Mouse (Mus musculus) midbrain, embryonic 15.5 days (tissue): Measurements from ENCODE around the gene Lpar1. TPM values are rescaled to one million over a fixed set of nuclear protein-coding genes. Genes with fewer than 3 reads are reported as not detected.

Experiments used
- ATAC-seq: fragments of 200-750 bp; cut with Nextera tagmentation; replicated peaks from 2 replicates; pipeline ENCODE4 v1.8.0; 2017; ENCODE audit warnings: moderate TSS enrichment
- H3K27ac ChIP-seq: fragments of 300-500 bp; sonication (generic); 2 replicates; pipeline ENCODE4 v1.5.1; 2015; ENCODE audit warnings: mild to moderate bottlenecking, inconsistent platforms
- H3K27me3 ChIP-seq: fragments of 300-500 bp; sonication (generic); replicated peaks from 2 replicates; pipeline ENCODE4 v1.6.1; 2015; ENCODE audit warnings: inconsistent platforms
- H3K36me3 ChIP-seq: fragments of 300-500 bp; sonication (generic); replicated peaks from 2 replicates; pipeline ENCODE4 v1.6.1; 2015; ENCODE audit warnings: inconsistent platforms
- H3K4me1 ChIP-seq: fragments of 300-500 bp; sonication (generic); 2 replicates; pipeline ENCODE4 v1.6.1; 2015; ENCODE audit warnings: inconsistent platforms
- H3K4me2 ChIP-seq: fragments of 300-500 bp; sonication (generic); 2 replicates; pipeline ENCODE4 v1.6.1; 2015; ENCODE audit warnings: inconsistent platforms, mild to moderate bottlenecking, moderate library complexity
- H3K4me3 ChIP-seq: fragments of 300-500 bp; sonication (generic); 2 replicates; pipeline ENCODE4 v1.5.1; 2015; ENCODE audit warnings: mild to moderate bottlenecking, inconsistent platforms
- H3K9ac ChIP-seq: fragments of 300-500 bp; sonication (generic); 2 replicates; pipeline ENCODE4 v1.6.1; 2015; ENCODE audit warnings: mild to moderate bottlenecking, inconsistent platforms
- H3K9me3 ChIP-seq: fragments of 300-500 bp; sonication (generic); 2 replicates; pipeline ENCODE4 v1.6.1; 2016; ENCODE audit warnings: inconsistent platforms
- WGBS: fragments of 180-500 bp; shearing (Covaris S2); methylation state at CpG from one replicate; pipeline ENCODE4 v1.1.7; 2015; ENCODE audit warnings: mixed read lengths; 5-methylcytosine and 5-hydroxymethylcytosine counted together
- polyA plus RNA-seq: library from polyadenylated mRNA; unstranded; fragments of >200 nt; fragmentation: Nextera tagmentation; extraction: Ambion mirVana; gene quantifications from 2 replicates; pipeline ENCODE4 v1.2.1, GENCODE M21; 2015

Gene Lpar1
- polyA plus RNA-seq, 1 experiment from 2014 or later = 27.6 TPM

GRCm38 (mm10) chr4:58519891-58520290 is 33.8 kb downstream of the Lpar1 start:
- no peak overlapping the region for H3K4me2 ChIP-seq
- no peaks in the 10 kb centered on the region; the same call in 1 of the 2 replicates for H3K9me3 ChIP-seq
- ATAC-seq = no peak
- WGBS = 93% methylated on average over 4 of the region's 4 CpGs
- H3K4me1 ChIP-seq = no peaks in the 10 kb centered on the region
- H3K9ac ChIP-seq = no peak overlapping the region
- H3K27me3 ChIP-seq = no peaks in the 10 kb centered on the region
- no peaks in the 10 kb centered on the region for H3K36me3 ChIP-seq
- H3K4me3 ChIP-seq = no peak overlapping the region
- H3K27ac ChIP-seq = no peak overlapping the region

GRCm38 (mm10) chr4:58518215-58518988 is 35.3 kb downstream of the Lpar1 start:
- H3K4me3 ChIP-seq = no peak overlapping the region
- no peaks in the 10 kb centered on the region for H3K36me3 ChIP-seq
- H3K27ac ChIP-seq = no peak overlapping the region
- no peak for ATAC-seq
- WGBS = 47% methylated on average over 9 of the region's 9 CpGs
- no peak overlapping the region for H3K9ac ChIP-seq
- H3K4me1 ChIP-seq = no peaks in the 10 kb centered on the region
- no peaks in the 10 kb centered on the region; the same call in 1 of the 2 replicates for H3K9me3 ChIP-seq
- no peaks in the 10 kb centered on the region for H3K27me3 ChIP-seq
- no peak overlapping the region for H3K4me2 ChIP-seq

- Histone ChIP-seq H3K9me3 (no peaks in the 10 kb centered on the region; the same call in 1 of the 2 replicates), H3K27ac (no peak overlapping the region), H3K4me1 (no peaks in the 10 kb centered on the region), H3K4me2 (no peak overlapping the region), H3K4me3 (no peak overlapping the region), H3K9ac (no peak overlapping the region), H3K27me3 (no peaks in the 10 kb centered on the region), H3K36me3 (no peaks in the 10 kb centered on the region)
- ATAC-seq = no peak
- 83% methylated on average over 3 of the region's 3 CpGs for WGBS
These were observed 36.9 kb downstream of the Lpar1 start for GRCm38 (mm10) chr4:58516810-58517209.

- 81% methylated on average over 5 of the region's 5 CpGs for WGBS
These were observed 37.5 kb downstream of the Lpar1 start for GRCm38 (mm10) chr4:58516221-58516620.

GRCm38 (mm10) chr4:58511554-58511953 is 42.1 kb downstream of the Lpar1 start:
- H3K4me3 ChIP-seq = no peak overlapping the region
- WGBS = 88% methylated on average over 3 of the region's 3 CpGs
- no peak overlapping the region for H3K9ac ChIP-seq
- no peaks in the 10 kb centered on the region for H3K27me3 ChIP-seq
- 0 out of 2 replicates have a peak, but pooled peaks cover 2% of the 10 kb centered on the region for H3K4me1 ChIP-seq
- H3K4me2 ChIP-seq = no peak overlapping the region
- no peaks in the 10 kb centered on the region for H3K9me3 ChIP-seq
- ATAC-seq = no peak
- H3K27ac ChIP-seq = no peak overlapping the region
- H3K36me3 ChIP-seq = no peaks in the 10 kb centered on the region

More at GRCm38 (mm10) chr4:58516221-58516620, 37.5 kb downstream of the Lpar1 start:
- no peaks in the 10 kb centered on the region for H3K4me1 ChIP-seq
- H3K9ac ChIP-seq = no peak overlapping the region
- no peaks in the 10 kb centered on the region; the same call in 1 of the 2 replicates for H3K9me3 ChIP-seq
- no peaks in the 10 kb centered on the region for H3K36me3 ChIP-seq
- H3K4me3 ChIP-seq = no peak overlapping the region
- H3K27ac ChIP-seq = no peak overlapping the region
- no peak for ATAC-seq
- no peak overlapping the region for H3K4me2 ChIP-seq
- H3K27me3 ChIP-seq = no peaks in the 10 kb centered on the region

- Histone ChIP-seq H3K4me3 (no peak overlapping the region), H3K4me1 (0 out of 2 replicates have a peak, but pooled peaks cover 2% of the 10 kb centered on the region), H3K9me3 (no peaks in the 10 kb centered on the region), H3K36me3 (no peaks in the 10 kb centered on the region), H3K4me2 (no peak overlapping the region), H3K27ac (no peak overlapping the region), H3K9ac (no peak overlapping the region), H3K27me3 (no peaks in the 10 kb centered on the region)
- ATAC-seq = no peak
- 62% methylated on average over 7 of the region's 7 CpGs for WGBS
These were observed 44.9 kb downstream of the Lpar1 start for GRCm38 (mm10) chr4:58508833-58509232.

GRCm38 (mm10) chr4:58507536-58507935 is 46.2 kb downstream of the Lpar1 start:
- Histone ChIP-seq H3K27me3 (no peaks in the 10 kb centered on the region), H3K4me3 (no peak overlapping the region), H3K4me1 (0 out of 2 replicates have a peak, but pooled peaks cover 2% of the 10 kb centered on the region), H3K27ac (no peak overlapping the region), H3K36me3 (no peaks in the 10 kb centered on the region), H3K9ac (no peak overlapping the region), H3K4me2 (no peak overlapping the region), H3K9me3 (no peaks in the 10 kb centered on the region)
- no peak for ATAC-seq
- WGBS = 88% methylated on average over 6 of the region's 6 CpGs

- H3K4me3 ChIP-seq = no peak overlapping the region
- no peak overlapping the region for H3K9ac ChIP-seq
- H3K9me3 ChIP-seq = no peaks in the 10 kb centered on the region
- no peaks in the 10 kb centered on the region for H3K27me3 ChIP-seq
- no peak overlapping the region for H3K4me2 ChIP-seq
- no peak for ATAC-seq
- H3K27ac ChIP-seq = no peak overlapping the region
- WGBS = 95% methylated on average over 4 of the region's 4 CpGs
- 0 out of 2 replicates have a peak, but pooled peaks cover 2% of the 10 kb centered on the region for H3K4me1 ChIP-seq
- H3K36me3 ChIP-seq = no peaks in the 10 kb centered on the region
These were observed 46.9 kb downstream of the Lpar1 start for GRCm38 (mm10) chr4:58506539-58507527.

GRCm38 (mm10) chr4:58504250-58504649 is 49.4 kb downstream of the Lpar1 start:
- H3K9me3 ChIP-seq = no peaks in the 10 kb centered on the region
- H3K36me3 ChIP-seq = no peaks in the 10 kb centered on the region
- no peak for ATAC-seq
- H3K27me3 ChIP-seq = no peaks in the 10 kb centered on the region
- no peak overlapping the region for H3K4me3 ChIP-seq
- H3K4me1 ChIP-seq = peaks cover 5% of the 10 kb centered on the region; the same call in 1 of the 2 replicates
- WGBS = 82% methylated on average over 2 of the region's 2 CpGs
- H3K9ac ChIP-seq = no peak overlapping the region
- no peak overlapping the region for H3K4me2 ChIP-seq
- H3K27ac ChIP-seq = no peak overlapping the region

- WGBS = 50% methylated on average over 21 of the region's 21 CpGs
- ATAC-seq = peak; percentile 50; the same call in 1 of the 2 replicates
- H3K27ac ChIP-seq = no peak overlapping the region
- H3K4me2 ChIP-seq = no peak overlapping the region
- no peak overlapping the region for H3K4me3 ChIP-seq
- peaks cover 3% of the 10 kb centered on the region; the same call in 1 of the 2 replicates for H3K4me1 ChIP-seq
- H3K9ac ChIP-seq = no peak overlapping the region
- H3K9me3 ChIP-seq = no peaks in the 10 kb centered on the region
- no peaks in the 10 kb centered on the region for H3K36me3 ChIP-seq
- H3K27me3 ChIP-seq = no peaks in the 10 kb centered on the region
These were observed 52.5 kb downstream of the Lpar1 start for GRCm38 (mm10) chr4:58501012-58501777.

GRCm38 (mm10) chr4:58499831-58500230 is 53.9 kb downstream of the Lpar1 start:
- 73% methylated on average over 3 of the region's 3 CpGs for WGBS
- no peaks in the 10 kb centered on the region for H3K36me3 ChIP-seq
- H3K4me1 ChIP-seq = peaks cover 3% of the 10 kb centered on the region; the same call in 1 of the 2 replicates
- H3K27me3 ChIP-seq = no peaks in the 10 kb centered on the region
- H3K4me2 ChIP-seq = no peak overlapping the region
- H3K9me3 ChIP-seq = no peaks in the 10 kb centered on the region
- H3K27ac ChIP-seq = no peak overlapping the region
- H3K4me3 ChIP-seq = no peak overlapping the region
- ATAC-seq = no peak
- no peak overlapping the region for H3K9ac ChIP-seq
